Mouse (Mus musculus) limb, embryonic 14.5 days (tissue): ENCODE results near the gene Col28a1. TPM values are rescaled to one million over a fixed set of nuclear protein-coding genes. Genes with fewer than 3 reads are reported as not detected.

Experiments used
- ATAC-seq: fragments of 200-750 bp; cut with Nextera tagmentation; 2 replicates; pipeline ENCODE4 v1.8.0; 2017; ENCODE audit warnings: low read depth, moderate number of reproducible peaks, moderate TSS enrichment; ENCODE audit not compliant: low FRiP score
- DNase-seq: peaks from one replicate; pipeline ENCODE4 v3.0.0-alpha.2; 2015; ENCODE audit warnings: low spot score
- H3K27ac ChIP-seq: fragments of 300-500 bp; sonication (generic); replicated peaks from 2 replicates; pipeline ENCODE4 v1.5.1; 2014; ENCODE audit warnings: low read depth, mild to moderate bottlenecking, low read length, moderate library complexity, mixed read lengths
- H3K27me3 ChIP-seq: fragments of 300-500 bp; sonication (generic); 2 replicates; pipeline ENCODE4 v1.6.1; 2014; ENCODE audit warnings: low read length, mixed read lengths; ENCODE audit not compliant: control insufficient read depth, insufficient read depth
- H3K36me3 ChIP-seq: fragments of 300-500 bp; sonication (generic); 2 replicates; pipeline ENCODE4 v1.6.1; 2014; ENCODE audit warnings: mild to moderate bottlenecking, low read length, moderate library complexity, mixed read lengths; ENCODE audit not compliant: control insufficient read depth, insufficient read depth
- H3K4me1 ChIP-seq: fragments of 300-500 bp; sonication (generic); 2 replicates; pipeline ENCODE4 v1.6.1; 2014; ENCODE audit warnings: antibody characterized with exemption, low read length, mixed read lengths; ENCODE audit not compliant: control insufficient read depth, insufficient read depth
- H3K4me2 ChIP-seq: fragments of 300-500 bp; sonication (generic); replicated peaks from 2 replicates; pipeline ENCODE4 v1.6.1; 2014; ENCODE audit warnings: low read depth, mild to moderate bottlenecking, low read length, moderate library complexity; ENCODE audit not compliant: severe bottlenecking
- H3K4me3 ChIP-seq: fragments of 300-500 bp; sonication (generic); replicated peaks from 2 replicates; pipeline ENCODE4 v1.5.1; 2014; ENCODE audit warnings: low read length
- H3K9ac ChIP-seq: fragments of 300-500 bp; sonication (generic); 2 replicates; pipeline ENCODE4 v1.6.1; 2014; ENCODE audit warnings: mild to moderate bottlenecking, low read depth, low read length, moderate library complexity; ENCODE audit not compliant: severe bottlenecking
- H3K9me3 ChIP-seq: fragments of 300-500 bp; sonication (generic); 2 replicates; pipeline ENCODE4 v1.6.1; 2016; ENCODE audit warnings: low read length; ENCODE audit not compliant: control insufficient read depth
- POLR2A ChIP-seq: fragments of 200-500 bp; IDR thresholded peaks from 2 replicates; pipeline ENCODE4 v1.8.0; 2012; ENCODE audit warnings: inconsistent platforms, mild to moderate bottlenecking, moderate library complexity, borderline replicate concordance; ENCODE audit not compliant: insufficient read depth, insufficient read length; ENCODE audit errors: extremely low read depth
- WGBS: fragments of 180-500 bp; shearing (Covaris S2); extraction: QIAGEN DNeasy Blood & Tissue Kit; methylation state at CpG from one replicate; pipeline ENCODE4 v1.1.7; 2014; 5-methylcytosine and 5-hydroxymethylcytosine counted together
- polyA plus RNA-seq, 2 experiments: library from polyadenylated mRNA; depleted of rRNA in 1 of 2; stranded (reverse) in 1 of 2; unstranded in 1 of 2; fragments of >200 nt; fragmentation: Nextera tagmentation in 1 of 2; extraction: Ambion mirVana in 1 of 2; gene quantifications; 2 replicates each; pipeline versions ENCODE4 v1.2.1 to v1.2.3; 2012 to 2014

The Col28a1 gene
- polyA plus RNA-seq, 2 experiments: 0.28 to 0.49 TPM

DNA sequence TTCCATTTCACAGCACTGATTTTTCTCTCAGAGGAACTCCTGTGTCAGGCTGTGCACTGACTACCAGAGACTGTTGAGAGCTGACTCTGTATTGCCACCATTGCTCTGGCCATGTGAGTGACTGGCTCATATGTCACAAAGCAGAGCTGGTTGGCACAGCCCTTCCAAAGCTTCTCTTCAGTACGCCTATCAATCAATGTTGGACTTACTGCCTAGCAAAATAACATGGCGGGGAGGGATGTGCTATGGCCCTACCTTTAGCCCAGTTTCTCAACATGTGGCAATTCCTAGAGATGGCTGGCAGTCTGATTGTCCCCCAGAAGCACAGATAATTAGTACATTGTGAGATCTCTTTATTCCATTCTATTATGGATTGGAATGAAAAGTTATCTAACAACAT lies 109.2 kb downstream of the Col28a1 start:
- Histone ChIP-seq H3K9me3 (no peaks in the 10 kb centered on the region), H3K27me3 (no peaks in the 10 kb centered on the region), H3K4me1 (peaks cover 8% of the 10 kb centered on the region; the same call in 1 of the 2 replicates), H3K4me2 (no peak overlapping the region), H3K27ac (no peak overlapping the region), H3K36me3 (no peaks in the 10 kb centered on the region), H3K4me3 (no peak overlapping the region), H3K9ac (no peak overlapping the region)
- ATAC-seq: no peak
- no peak for TF ChIP-seq POLR2A
- WGBS: 88% methylated on average over 2 of the region's 2 CpGs
- DNase-seq: no peak

DNA sequence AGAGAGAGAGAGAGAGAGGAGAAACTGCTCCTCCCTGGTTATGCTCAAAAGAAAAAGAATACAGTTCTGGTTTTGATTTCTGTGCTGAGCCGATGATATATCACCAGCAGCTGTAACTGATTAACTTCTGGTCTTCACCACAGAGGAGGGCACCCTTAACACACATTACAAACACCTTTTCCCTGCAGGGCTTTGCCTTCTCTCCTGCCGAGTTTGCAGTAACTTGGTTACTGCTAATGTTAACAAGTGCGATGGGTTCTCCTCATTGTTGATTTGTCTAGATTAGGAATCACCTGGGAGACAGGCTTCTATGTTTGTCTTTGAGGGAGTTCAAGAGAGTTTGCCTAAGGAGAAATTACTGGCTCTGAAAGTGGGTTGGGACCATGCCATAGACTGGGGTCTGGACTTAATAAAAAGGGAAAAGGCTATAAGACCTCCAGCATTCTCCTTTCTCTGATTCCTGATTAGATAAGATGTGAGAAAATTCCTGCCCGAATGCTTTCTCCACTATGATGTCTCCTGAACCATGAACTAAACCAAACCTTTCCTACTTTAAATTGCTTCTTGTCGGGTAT lies 114.8 kb downstream of the Col28a1 start:
- ATAC-seq (peak; percentile 57; the same call in 1 of the 2 replicates), DNase-seq (peak; percentile 53)
- Histone ChIP-seq H3K9me3 (no peaks in the 10 kb centered on the region), H3K9ac (no peak overlapping the region), H3K27me3 (no peaks in the 10 kb centered on the region), H3K36me3 (no peaks in the 10 kb centered on the region), H3K27ac (no peak overlapping the region), H3K4me2 (no peak overlapping the region), H3K4me3 (no peak overlapping the region), H3K4me1 (peaks cover 13% of the 10 kb centered on the region; the same call in 1 of the 2 replicates)
- 28% methylated on average over 5 of the region's 5 CpGs for WGBS
- TF ChIP-seq POLR2A: no peak

DNA sequence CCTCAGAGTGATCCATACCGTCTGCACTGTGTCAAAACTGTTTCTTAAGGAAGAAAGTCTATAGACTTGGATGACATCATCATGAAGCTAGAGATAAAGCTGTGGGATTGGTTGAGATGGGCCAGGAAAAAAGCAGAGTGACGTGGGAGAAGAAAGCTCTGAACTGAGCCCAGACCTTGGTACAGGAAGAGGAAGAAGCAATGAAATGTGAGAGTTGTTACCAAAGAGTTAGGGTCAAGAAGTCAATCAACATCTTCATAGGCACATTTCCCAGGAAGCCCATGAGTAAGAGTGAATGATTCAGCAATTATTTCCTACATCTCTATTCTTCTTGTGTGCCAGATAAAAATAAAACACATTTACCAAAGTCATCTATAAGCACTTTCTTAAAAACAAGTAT lies 117.5 kb downstream of the Col28a1 start:
- Histone ChIP-seq H3K4me1 (peaks cover 8% of the 10 kb centered on the region), H3K27ac (no peak overlapping the region), H3K9me3 (no peaks in the 10 kb centered on the region), H3K27me3 (no peaks in the 10 kb centered on the region), H3K4me3 (no peak overlapping the region), H3K36me3 (no peaks in the 10 kb centered on the region), H3K4me2 (no peak overlapping the region), H3K9ac (no peak overlapping the region)
- DNase-seq (no peak), ATAC-seq (no peak)
- TF ChIP-seq POLR2A: no peak
- WGBS: 61% methylated on average over 2 of the region's 2 CpGs

DNA sequence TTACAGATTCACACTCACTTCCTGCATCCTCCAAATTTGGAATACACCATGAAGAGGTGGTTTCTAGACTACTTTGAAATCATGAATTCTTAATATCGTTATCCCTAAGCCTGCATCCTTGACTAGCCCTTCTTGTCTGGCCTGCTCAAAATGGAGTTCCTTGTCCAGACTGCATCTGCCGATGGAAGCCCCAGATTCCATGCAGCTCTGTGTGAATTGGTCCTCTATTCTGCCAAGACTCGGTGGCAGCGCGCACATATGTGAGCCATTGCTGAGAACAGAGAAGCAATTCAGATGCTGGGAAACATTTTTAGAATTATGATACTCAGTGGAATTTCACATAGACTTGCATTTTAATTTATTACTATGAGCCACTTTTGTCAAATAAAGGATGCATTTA lies 123.4 kb downstream of the Col28a1 start:
- Histone ChIP-seq H3K27me3 (no peaks in the 10 kb centered on the region), H3K36me3 (no peaks in the 10 kb centered on the region), H3K27ac (peak overlapping the region; percentile 9; the same call in 1 of the 2 replicates), H3K4me1 (peaks cover 5% of the 10 kb centered on the region), H3K9ac (no peak overlapping the region), H3K4me2 (no peak overlapping the region), H3K4me3 (no peak overlapping the region), H3K9me3 (no peaks in the 10 kb centered on the region)
- DNase-seq (no peak), ATAC-seq (peak; percentile 47; the same call in 1 of the 2 replicates)
- TF ChIP-seq POLR2A: no peak
- 55% methylated on average over 5 of the region's 5 CpGs for WGBS

DNA sequence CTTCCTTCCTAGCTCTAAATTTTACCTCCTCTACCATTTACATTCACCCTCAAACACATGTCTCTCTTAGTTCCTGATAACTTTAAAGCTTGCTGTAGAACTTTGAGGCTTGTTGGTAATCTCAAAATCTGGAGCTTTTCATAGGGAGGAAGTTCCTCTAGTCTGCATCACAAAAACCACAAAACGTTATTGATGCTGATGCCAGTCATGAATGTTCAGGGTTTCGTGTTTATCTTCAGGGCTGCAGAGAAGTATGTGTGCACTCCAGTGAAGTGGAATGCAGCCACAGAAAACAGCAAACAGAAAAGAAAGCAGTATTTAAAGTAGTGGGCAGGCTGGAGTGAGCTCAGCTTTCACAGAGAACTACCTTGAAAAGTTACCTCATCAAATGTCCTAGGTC lies 124.0 kb downstream of the Col28a1 start:
- TF ChIP-seq POLR2A: no peak
- Histone ChIP-seq H3K27ac (peak overlapping the region; percentile 9), H3K36me3 (no peaks in the 10 kb centered on the region), H3K4me1 (peaks cover 5% of the 10 kb centered on the region), H3K4me2 (no peak overlapping the region), H3K9ac (no peak overlapping the region), H3K27me3 (no peaks in the 10 kb centered on the region), H3K4me3 (no peak overlapping the region), H3K9me3 (no peaks in the 10 kb centered on the region)
- 64% methylated on average over 2 of the region's 2 CpGs for WGBS
- DNase-seq (no peak), ATAC-seq (no peak)
